Mouse (Mus musculus) bone marrow, adult 2 months (tissue): ENCODE data around the gene Hoxd9. TPM values are rescaled to one million over a fixed set of nuclear protein-coding genes. Genes with fewer than 3 reads are reported as not detected.
A peak's percentile ranks its signal among the peaks of the same experiment; 100 is the strongest.

Source experiments
- H3K27ac ChIP-seq: fragments of 200-500 bp; 2 replicates; pipeline ENCODE4 v1.5.1; 2012; ENCODE audit warnings: low read depth, mild to moderate bottlenecking, control low read depth, inconsistent platforms, low read length; ENCODE audit not compliant: control insufficient read depth, poor library complexity, insufficient read depth
- H3K4me1 ChIP-seq: fragments of 200-500 bp; 2 replicates; pipeline ENCODE4 v1.6.1; 2011; ENCODE audit warnings: low read length; ENCODE audit not compliant: control insufficient read depth, insufficient read depth
- H3K4me3 ChIP-seq: fragments of 200-500 bp; replicated peaks from 2 replicates; pipeline ENCODE3; 2011; ENCODE audit warnings: mild to moderate bottlenecking, low read depth, low read length, control low read depth; ENCODE audit not compliant: control insufficient read depth
- CTCF ChIP-seq: fragments of 200-500 bp; IDR thresholded peaks from 2 replicates; pipeline ENCODE4 v1.5.1; 2011; ENCODE audit warnings: low read length, control low read depth; ENCODE audit not compliant: control insufficient read depth, insufficient read depth
- POLR2A ChIP-seq: fragments of 200-500 bp; IDR thresholded peaks from 2 replicates; pipeline ENCODE4 v1.6.1; 2011; ENCODE audit warnings: low read depth, mild to moderate bottlenecking, control low read depth, low read length, borderline replicate concordance; ENCODE audit not compliant: control insufficient read depth
- WGBS: fragments of 180-500 bp; shearing (Covaris S2); methylation state at CpG from one replicate; pipeline ENCODE4 v1.1.7; 2018; 5-methylcytosine and 5-hydroxymethylcytosine counted together
- polyA plus RNA-seq: library from polyadenylated mRNA; stranded (reverse); fragments of >200 nt; gene quantifications from 2 replicates; pipeline ENCODE4 v1.2.4, GENCODE M21; 2011; ENCODE audit warnings: low replicate concordance; ENCODE audit not compliant: missing spikeins, insufficient read depth, insufficient read length

The Hoxd9 gene
- polyA plus RNA-seq, 1 experiment: not detected

DNA sequence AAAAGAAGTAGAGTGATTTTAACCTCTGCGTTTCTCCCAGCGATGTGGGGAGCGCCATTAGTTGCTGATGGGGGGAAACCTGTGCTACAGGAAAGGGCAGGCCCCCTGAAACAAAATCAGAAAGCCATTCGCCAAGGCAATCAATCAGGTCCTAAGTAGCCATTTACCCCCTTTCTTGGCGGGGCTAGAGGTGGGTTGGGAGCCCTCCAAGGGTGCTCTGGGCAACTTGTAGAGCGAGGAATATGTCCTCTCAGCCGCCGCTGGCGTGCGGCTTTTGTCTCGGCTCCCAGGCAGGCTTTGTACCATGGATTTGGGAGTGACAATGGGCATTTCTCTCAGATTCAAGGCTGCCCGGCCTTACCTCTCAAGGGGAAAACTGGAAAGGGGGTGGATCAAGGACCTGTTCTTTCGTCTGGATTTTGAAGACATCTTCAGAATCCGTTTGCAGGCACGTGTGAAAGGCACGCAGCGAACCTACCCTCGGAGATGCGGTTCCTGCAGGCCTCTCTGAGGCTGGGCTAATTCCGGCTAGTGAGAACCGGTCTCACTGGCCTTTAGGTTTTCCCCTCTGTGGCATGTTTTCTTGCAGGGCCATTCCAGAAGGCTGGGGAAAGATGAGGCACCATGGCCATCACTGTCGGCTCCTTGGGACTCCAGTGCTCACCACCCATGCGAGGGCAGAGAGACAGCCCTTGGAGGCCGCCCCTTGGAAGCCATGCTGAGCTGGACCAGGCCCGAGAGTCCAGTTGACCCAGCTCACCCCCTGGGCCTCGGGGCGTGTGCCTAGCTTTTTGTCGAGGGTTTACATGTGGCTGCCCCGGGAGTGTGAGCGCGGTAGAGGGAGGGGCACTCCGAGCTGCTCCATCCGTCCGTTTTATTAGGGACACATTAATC is 838 bp upstream of the Hoxd9 start:
- WGBS: 15% methylated on average over 34 of the region's 34 CpGs

DNA sequence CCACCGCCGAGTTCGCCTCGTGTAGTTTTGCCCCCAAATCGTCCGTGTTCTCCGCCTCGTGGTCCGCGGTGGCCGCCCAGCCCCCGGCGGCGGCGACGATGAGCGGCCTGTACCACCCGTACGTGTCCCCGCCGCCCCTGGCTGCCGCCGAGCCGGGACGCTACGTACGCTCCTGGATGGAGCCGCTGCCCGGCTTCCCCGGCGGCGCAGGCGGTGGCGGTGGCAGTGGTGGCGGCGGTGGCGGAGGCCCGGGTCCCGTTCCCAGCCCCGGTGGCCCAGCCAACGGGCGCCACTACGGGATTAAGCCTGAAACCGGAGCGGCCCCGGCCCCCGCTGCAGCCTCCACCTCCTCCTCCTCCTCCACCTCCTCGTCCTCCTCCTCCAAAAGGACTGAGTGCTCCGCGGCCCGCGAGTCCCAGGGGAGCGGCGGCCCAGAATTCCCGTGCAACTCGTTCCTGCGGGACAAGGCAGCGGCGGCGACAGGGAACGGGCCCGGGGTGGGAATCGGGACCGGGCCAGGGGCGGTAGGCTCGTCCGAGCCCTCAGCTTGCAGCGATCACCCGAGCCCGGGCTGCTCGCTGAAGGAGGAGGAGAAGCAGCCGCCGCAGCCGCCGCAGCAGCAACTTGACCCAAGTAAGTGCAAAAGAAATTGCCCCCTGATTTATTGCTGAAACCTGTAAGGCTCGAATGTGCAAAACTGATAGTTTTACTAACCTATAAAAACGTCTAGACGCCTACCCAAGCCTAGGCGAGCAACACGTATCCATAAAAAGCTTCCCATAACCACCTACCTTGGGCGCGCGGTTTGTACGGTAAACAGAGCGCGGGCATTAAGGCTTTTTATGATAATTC is 900 bp downstream of the Hoxd9 start:
- 4% methylated on average over 86 of the region's 86 CpGs for WGBS
- no peak overlapping the region for H3K4me3 ChIP-seq
- TF ChIP-seq CTCF (no peak), POLR2A (no peak)
- H3K4me1 ChIP-seq: no peaks in the 10 kb centered on the region
- H3K27ac ChIP-seq: no peak overlapping the region; the same call in 1 of the 2 replicates

More for the DNA sequence above, 838 bp upstream of the Hoxd9 start:
- TF ChIP-seq CTCF (no peak), POLR2A (no peak)
- Histone ChIP-seq H3K4me3 (no peak overlapping the region), H3K4me1 (no peaks in the 10 kb centered on the region), H3K27ac (no peak overlapping the region)

DNA sequence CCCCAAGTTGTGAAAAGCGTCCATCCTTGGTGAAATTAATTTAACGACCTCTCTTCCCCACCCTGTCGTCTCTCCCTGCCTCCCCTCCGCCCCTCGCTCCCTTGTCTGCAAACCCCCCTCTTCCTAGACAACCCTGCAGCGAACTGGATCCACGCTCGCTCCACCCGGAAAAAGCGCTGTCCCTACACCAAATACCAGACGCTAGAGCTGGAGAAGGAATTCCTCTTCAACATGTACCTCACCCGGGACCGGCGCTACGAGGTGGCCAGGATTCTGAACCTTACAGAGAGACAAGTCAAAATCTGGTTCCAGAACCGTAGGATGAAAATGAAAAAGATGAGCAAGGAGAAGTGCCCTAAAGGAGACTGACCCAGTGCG is 1.5 kb downstream of the Hoxd9 start:
- TF ChIP-seq POLR2A (no peak), CTCF (no peak)
- H3K4me1 ChIP-seq: no peaks in the 10 kb centered on the region
- H3K27ac ChIP-seq: no peak overlapping the region
- WGBS: 11% methylated on average over 17 of the region's 17 CpGs
- no peak overlapping the region for H3K4me3 ChIP-seq

DNA sequence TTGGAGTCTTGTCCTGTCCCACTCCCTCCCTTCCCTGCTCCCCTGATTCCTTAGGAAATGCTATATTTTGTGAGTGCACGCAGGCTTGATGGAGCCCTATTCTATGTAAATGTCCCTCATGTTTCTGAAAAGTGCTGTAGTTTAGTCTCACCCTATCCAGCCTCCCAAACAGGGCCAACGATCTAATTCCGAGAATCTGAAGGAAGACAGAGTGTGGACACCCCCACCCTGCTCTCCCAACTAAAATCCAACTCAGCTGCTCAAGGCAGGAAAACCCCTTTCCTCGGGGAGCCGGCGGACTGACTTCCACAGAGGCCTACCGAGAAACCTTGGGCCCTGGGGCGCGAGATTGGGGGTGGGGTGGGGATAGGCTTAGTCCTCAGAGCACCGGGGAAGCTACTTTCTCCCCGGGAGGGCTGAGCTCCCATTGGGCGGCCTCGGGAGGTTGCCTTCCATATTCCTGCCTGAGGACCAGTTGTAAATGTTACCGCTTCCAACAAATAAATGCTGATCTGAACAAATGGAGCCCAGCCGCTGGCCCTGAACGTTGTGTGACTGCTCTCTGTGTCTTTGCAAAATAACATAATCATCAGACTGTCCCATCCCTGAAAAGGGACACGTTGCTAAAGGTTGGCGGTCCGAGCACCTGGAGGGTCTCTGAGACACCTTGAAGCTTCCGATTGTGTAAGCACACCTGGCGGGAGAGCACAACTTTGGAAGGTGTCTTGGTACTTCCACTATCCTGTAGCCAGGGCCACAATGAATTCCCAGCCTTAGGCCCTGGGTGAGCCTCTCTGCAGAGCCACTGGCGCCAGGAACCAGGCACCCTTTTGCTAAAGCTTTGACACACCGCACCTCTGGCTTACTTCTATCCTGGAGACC is 2.4 kb downstream of the Hoxd9 start:
- WGBS: 25% methylated on average over 23 of the region's 23 CpGs
- no peak for TF ChIP-seq CTCF
- TF ChIP-seq POLR2A: no peak
- H3K4me3 ChIP-seq: no peak overlapping the region
- H3K27ac ChIP-seq: no peak overlapping the region
- no peaks in the 10 kb centered on the region for H3K4me1 ChIP-seq

DNA sequence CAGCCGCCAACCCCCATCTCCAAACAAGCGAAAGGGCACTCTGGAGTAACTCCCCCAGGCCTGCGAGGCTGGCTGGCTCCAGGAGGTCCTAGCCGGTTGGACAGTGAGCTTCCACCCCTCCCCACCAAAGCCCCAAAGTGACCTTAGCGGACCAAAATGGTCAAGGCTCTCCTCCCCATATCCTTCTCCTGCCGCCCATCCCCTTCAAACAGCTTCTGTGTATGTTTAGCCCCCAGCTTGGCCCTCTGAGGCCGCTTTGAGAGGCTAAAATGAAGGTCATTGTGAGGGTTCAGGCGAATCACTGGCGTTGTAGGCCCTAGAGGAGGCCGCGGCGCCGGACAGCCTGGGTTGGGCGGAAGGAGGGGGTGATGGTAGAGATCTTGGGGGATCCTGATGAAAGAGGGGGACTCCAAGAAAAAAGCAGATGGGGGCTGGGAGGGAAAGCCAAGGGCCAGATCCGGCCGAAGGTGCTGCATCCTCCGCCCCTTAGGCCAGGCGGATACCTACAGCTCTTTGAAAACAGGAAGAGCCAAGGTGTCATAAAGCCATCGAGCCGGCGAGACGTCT is 3.1 kb downstream of the Hoxd9 start:
- Histone ChIP-seq H3K4me1 (no peaks in the 10 kb centered on the region), H3K4me3 (no peak overlapping the region), H3K27ac (no peak overlapping the region)
- 22% methylated on average over 22 of the region's 22 CpGs for WGBS
- TF ChIP-seq POLR2A: no peak
- TF ChIP-seq CTCF: no peak

DNA sequence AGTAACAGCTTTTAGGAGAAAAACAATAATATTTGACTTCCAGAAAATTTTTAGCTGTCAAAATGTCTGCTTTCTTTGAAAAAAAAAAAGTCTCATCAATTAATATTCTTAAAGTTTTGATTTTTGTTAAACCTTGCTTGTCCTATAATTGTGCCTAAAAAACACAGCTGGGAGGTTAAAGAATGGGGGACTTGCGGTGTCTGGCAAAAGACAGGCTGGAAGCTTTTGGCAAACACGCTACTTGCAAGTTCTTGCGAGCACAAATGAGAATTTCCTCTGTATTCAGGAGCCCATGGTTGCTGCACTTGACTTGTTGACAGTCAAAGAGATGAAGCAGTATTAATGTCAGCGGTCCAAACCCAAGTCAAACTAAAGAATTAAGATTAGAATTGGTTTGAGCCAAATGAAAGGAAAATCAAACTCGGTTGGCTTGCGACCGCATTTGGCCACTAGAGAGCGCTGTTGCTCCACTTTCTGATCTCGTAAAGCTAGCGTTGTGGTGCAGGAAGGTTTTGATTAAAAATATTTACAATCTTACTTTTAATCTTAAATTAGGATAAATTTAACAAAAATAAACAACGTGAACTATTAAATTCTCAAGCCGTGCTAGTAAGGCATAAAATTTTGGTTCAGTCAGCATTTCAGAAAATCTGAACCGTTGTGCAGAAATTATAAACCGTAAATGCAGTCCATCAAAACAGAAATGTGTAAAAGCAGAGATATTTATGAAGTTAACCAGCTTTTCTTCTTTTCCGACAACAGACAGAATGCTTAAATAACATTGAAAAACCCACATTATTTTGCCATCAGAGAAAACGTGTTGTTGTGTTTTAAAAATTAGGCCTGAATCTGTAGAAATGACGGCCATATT is 4.7 kb downstream of the Hoxd9 start:
- Histone ChIP-seq H3K27ac (no peak overlapping the region), H3K4me3 (no peak overlapping the region), H3K4me1 (no peaks in the 10 kb centered on the region)
- TF ChIP-seq POLR2A (no peak), CTCF (peak; percentile 80)
- WGBS: 17% methylated on average over 17 of the region's 17 CpGs

DNA sequence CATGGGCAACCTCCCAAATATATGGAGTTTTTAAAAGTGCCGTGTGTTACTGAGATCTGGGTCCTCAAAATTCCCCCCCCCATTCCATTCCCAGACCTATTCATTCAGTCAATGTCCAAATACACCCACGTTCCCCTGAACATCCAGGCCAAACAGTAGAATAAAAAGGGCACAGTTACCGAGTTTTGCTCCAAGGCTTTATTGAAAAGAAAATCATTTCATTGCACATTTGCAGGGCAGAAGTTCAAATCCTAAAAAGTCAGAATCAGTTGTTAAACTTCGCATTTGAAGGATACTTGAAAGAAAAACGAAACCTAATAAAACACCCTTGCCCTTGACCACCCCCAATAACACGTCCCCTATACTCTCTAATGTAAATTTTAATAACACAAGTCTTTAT is 5.3 kb downstream of the Hoxd9 start:
- H3K27ac ChIP-seq: no peak overlapping the region
- no peaks in the 10 kb centered on the region for H3K4me1 ChIP-seq
- WGBS: 46% methylated on average over 6 of the region's 6 CpGs
- TF ChIP-seq POLR2A (no peak), CTCF (no peak)
- H3K4me3 ChIP-seq: no peak overlapping the region
